In genomic region chr7:118584926-118585325, GRCm38 (mm10) we compare ENCODE assay signal across 9 mouse cellular contexts. TPM values are rescaled to one million over a fixed set of nuclear protein-coding genes. Genes with fewer than 3 reads are reported as not detected.
DNase-seq lines count a peak whose midpoint lies in the region; ATAC-seq and TF ChIP-seq lines count a peak whose summit lies in the region.
"Had no signal": no experiment of that assay in that cellular context is flagged by ENCODE, and none has a peak within 500 bp of the region (broad histone marks: within the 10 kb centered on the region; RNA-seq: fewer than 3 reads in every experiment).

No protein-coding gene starts in this region.

- no peak for TF ChIP-seq POLR2A in ES-Bruce4 (IDR thresholded peaks at IDR 0.05; ENCODE audit: insufficient read depth, low read length)

- H3K36me3 ChIP-seq in heart, embryonic 12.5 days: 0 out of 2 replicates have a peak, but pooled peaks cover 2% of the 10 kb centered on the region
- no peaks in the 10 kb centered on the region for H3K36me3 ChIP-seq in ES-Bruce4 (ENCODE audit: control insufficient read depth, insufficient read depth, low read length, poor library complexity, severe bottlenecking)
- H3K36me3 ChIP-seq in forebrain, postnatal 0 days (ENCODE audit: insufficient read depth): no peaks in the 10 kb centered on the region
- no peaks in the 10 kb centered on the region for H3K36me3 ChIP-seq in liver, embryonic 15.5 days (replicated peaks)

- TF ChIP-seq CTCF in ES-Bruce4 (IDR thresholded peaks at IDR 0.05; ENCODE audit: low read depth, low read length): no peak
- no peak for TF ChIP-seq CTCF in forebrain, postnatal 0 days (IDR thresholded peaks at IDR 0.05; ENCODE audit: low read depth)

- H3K27ac ChIP-seq in heart, embryonic 12.5 days (ENCODE audit: poor library complexity, severe bottlenecking): no peak overlapping the region
- no peak overlapping the region for H3K27ac ChIP-seq in ES-Bruce4 (ENCODE audit: insufficient read depth, low read length)
- H3K27ac ChIP-seq in forebrain, postnatal 0 days (ENCODE audit: low read depth, low read length): no peak overlapping the region
- H3K27ac ChIP-seq in liver, embryonic 15.5 days (replicated peaks): no peak overlapping the region

- H3K4me2 ChIP-seq in heart, embryonic 12.5 days: peak overlapping the region; percentile 95
- H3K4me2 ChIP-seq in forebrain, postnatal 0 days (ENCODE audit: low read depth): peak overlapping the region; percentile 60
- H3K4me2 ChIP-seq in liver, embryonic 15.5 days: peak overlapping the region; percentile 83

- H3K4me3 ChIP-seq in heart, embryonic 12.5 days: peak overlapping the region; percentile 66
- peak overlapping the region; percentile 33 for H3K4me3 ChIP-seq in ES-Bruce4 (ENCODE audit: low read depth, low read length)
- peak overlapping the region; percentile 52 for H3K4me3 ChIP-seq in forebrain, postnatal 0 days (ENCODE audit: low read depth, low read length)
- peak overlapping the region; percentile 54; the same call in 1 of the 2 replicates for H3K4me3 ChIP-seq in liver, embryonic 15.5 days (replicated peaks)

- DNase-seq in heart, adult 9 months (ENCODE audit: low spot score in 2 of 2): no peak
- DNase-seq in forebrain, postnatal 0 days: no peak
- DNase-seq in T-cell, adult 2 months (ENCODE audit: low spot score): no peak
- no peak for DNase-seq in gastrocnemius, adult 18-20 months (ENCODE audit: low spot score)
- DNase-seq in testis, postnatal 10 days (ENCODE audit: low spot score): no peak

- peaks cover 17% of the 10 kb centered on the region for H3K9me3 ChIP-seq in heart, embryonic 12.5 days (replicated peaks)
- H3K9me3 ChIP-seq in ES-Bruce4 (replicated peaks; ENCODE audit: control insufficient read depth, insufficient read depth, low read length, poor library complexity, severe bottlenecking): no peaks in the 10 kb centered on the region
- H3K9me3 ChIP-seq in forebrain, postnatal 0 days (ENCODE audit: low read length): no peaks in the 10 kb centered on the region
- H3K9me3 ChIP-seq in liver, embryonic 15.5 days (replicated peaks): no peaks in the 10 kb centered on the region

- WGBS in heart, embryonic 12.5 days: 69% methylated on average over 5 of the region's 5 CpGs
- WGBS in forebrain, postnatal 0 days: 59% methylated on average over 5 of the region's 5 CpGs
- 55% methylated on average over 5 of the region's 5 CpGs for WGBS in liver, embryonic 15.5 days (ENCODE audit: insufficient replicate concordance)

- ATAC-seq in heart, embryonic 12.5 days (ENCODE audit: insufficient number of reproducible peaks, low FRiP score): no peak
- peak; percentile 15 for ATAC-seq in forebrain, postnatal 0 days
- no peak for ATAC-seq in liver, embryonic 15.5 days (ENCODE audit: insufficient read depth)

- H3K27me3 ChIP-seq in heart, embryonic 12.5 days (replicated peaks): peaks cover 18% of the 10 kb centered on the region; the same call in 1 of the 2 replicates
- peaks cover 7% of the 10 kb centered on the region; the same call in 1 of the 2 replicates for H3K27me3 ChIP-seq in ES-Bruce4 (ENCODE audit: control insufficient read depth, insufficient read depth, low read length, poor library complexity, severe bottlenecking)
- H3K27me3 ChIP-seq in forebrain, postnatal 0 days (ENCODE audit: insufficient read depth, low read length): no peaks in the 10 kb centered on the region
- H3K27me3 ChIP-seq in liver, embryonic 15.5 days: peaks cover 26% of the 10 kb centered on the region

- peaks cover 8% of the 10 kb centered on the region for H3K4me1 ChIP-seq in heart, embryonic 12.5 days (replicated peaks)
- H3K4me1 ChIP-seq in ES-Bruce4 (ENCODE audit: control insufficient read depth, insufficient read depth, low read length): no peaks in the 10 kb centered on the region
- H3K4me1 ChIP-seq in forebrain, postnatal 0 days (ENCODE audit: insufficient read depth): 0 out of 2 replicates have a peak, but pooled peaks cover 6% of the 10 kb centered on the region
- H3K4me1 ChIP-seq in liver, embryonic 15.5 days (replicated peaks): peaks cover 13% of the 10 kb centered on the region

- TF ChIP-seq EP300 in ES-Bruce4 (IDR thresholded peaks at IDR 0.05; ENCODE audit: insufficient read depth, low read depth, low read length): no peak

- H3K9ac ChIP-seq in heart, embryonic 12.5 days: no peak overlapping the region
- no peak overlapping the region for H3K9ac ChIP-seq in ES-Bruce4 (ENCODE audit: low read depth, poor library complexity, severe bottlenecking)
- no peak overlapping the region for H3K9ac ChIP-seq in forebrain, postnatal 0 days
- no peak overlapping the region for H3K9ac ChIP-seq in liver, embryonic 15.5 days

RNA-seq across cellular contexts. Expression of gene Tmc7, which starts 0.4 kb away (rescaled TPM):
- 2.4 TPM in 2 replicates for polyA plus RNA-seq in heart, embryonic 12.5 days (2016; fragmentation: Nextera tagmentation; extraction: Ambion mirVana)
- 7.7 TPM in 2 replicates for polyA plus RNA-seq in ES-Bruce4 (2011; ENCODE audit: insufficient read depth, insufficient read length, low read depth, missing spikeins)
- 10.1 and 10.3 TPM in 2 replicates for total RNA-seq in forebrain, postnatal 0 days (2014; rRNA removed)
- polyA plus RNA-seq in forebrain, postnatal 0 days (2015; fragmentation: Nextera tagmentation; extraction: Ambion mirVana): 2.7 and 4.2 TPM in 2 replicates
- 0.28 and 0.32 TPM in 2 replicates for polyA plus RNA-seq in liver, embryonic 15.5 days (2015; fragmentation: Nextera tagmentation; extraction: Ambion mirVana)
- total RNA-seq in gastrocnemius, adult 18-20 months (2021): 10 to 100 TPM in 1 of 2 experiments, 1 to 10 TPM in 1; 9.6 to 13.1 TPM
- total RNA-seq: megakaryocyte-erythroid progenitor cell, adult 5-6 weeks had no signal

RNA-seq across cellular contexts. Expression of gene Tmc5, which starts 12.2 kb away (rescaled TPM):
- 0.12 and 0.22 TPM in 2 replicates for polyA plus RNA-seq in heart, embryonic 12.5 days (2016; fragmentation: Nextera tagmentation; extraction: Ambion mirVana)
- polyA plus RNA-seq in ES-Bruce4 (2011; ENCODE audit: insufficient read depth, insufficient read length, low read depth, missing spikeins): 0.16 and 0.30 TPM in 2 replicates
- total RNA-seq in forebrain, postnatal 0 days (2014; rRNA removed): 0.38 and 0.46 TPM in 2 replicates
- polyA plus RNA-seq in forebrain, postnatal 0 days (2015; fragmentation: Nextera tagmentation; extraction: Ambion mirVana): 0.05 and 0.19 TPM in 2 replicates
- 0.03 TPM in 1 of 2 replicates, not detected in the other for polyA plus RNA-seq in liver, embryonic 15.5 days (2015; fragmentation: Nextera tagmentation; extraction: Ambion mirVana)
- not detected for total RNA-seq in gastrocnemius, adult 18-20 months (2021)
- total RNA-seq: megakaryocyte-erythroid progenitor cell, adult 5-6 weeks had no signal

RNA-seq across cellular contexts. Expression of gene Coq7, which starts 51.8 kb away (rescaled TPM):
- 148 and 149 TPM in 2 replicates for polyA plus RNA-seq in heart, embryonic 12.5 days (2016; fragmentation: Nextera tagmentation; extraction: Ambion mirVana)
- 29.0 and 30.8 TPM in 2 replicates for polyA plus RNA-seq in ES-Bruce4 (2011; ENCODE audit: insufficient read depth, insufficient read length, low read depth, missing spikeins)
- total RNA-seq in forebrain, postnatal 0 days (2014; rRNA removed): 47.6 and 48.3 TPM in 2 replicates
- polyA plus RNA-seq in forebrain, postnatal 0 days (2015; fragmentation: Nextera tagmentation; extraction: Ambion mirVana): 115 and 134 TPM in 2 replicates
- polyA plus RNA-seq in liver, embryonic 15.5 days (2015; fragmentation: Nextera tagmentation; extraction: Ambion mirVana): 37.6 and 38.8 TPM in 2 replicates
- 10 to 100 TPM; 46.4 to 57.7 TPM for total RNA-seq in gastrocnemius, adult 18-20 months (2021)
